Mouse (Mus musculus) midbrain, embryonic 16.5 days (tissue): Measurements from ENCODE around the gene Tmcc3. TPM values are rescaled to one million over a fixed set of nuclear protein-coding genes. Genes with fewer than 3 reads are reported as not detected.
A peak's percentile ranks its signal among the peaks of the same experiment; 100 is the strongest.

Experiments
- ATAC-seq: fragments of 200-750 bp; cut with Nextera tagmentation; 2 replicates; pipeline ENCODE4 v1.8.0; 2017; ENCODE audit warnings: moderate TSS enrichment
- H3K27ac ChIP-seq: fragments of 300-500 bp; sonication (generic); 2 replicates; pipeline ENCODE4 v1.5.1; 2014; ENCODE audit warnings: mild to moderate bottlenecking, low read length, mixed read lengths
- H3K27me3 ChIP-seq: fragments of 300-500 bp; sonication (generic); 2 replicates; pipeline ENCODE4 v1.6.1; 2014; ENCODE audit warnings: low read depth, low read length, mixed read lengths; ENCODE audit not compliant: control insufficient read depth, insufficient read depth
- H3K36me3 ChIP-seq: fragments of 300-500 bp; sonication (generic); 2 replicates; pipeline ENCODE4 v1.6.1; 2014; ENCODE audit warnings: mild to moderate bottlenecking, low read length, moderate library complexity, mixed read lengths; ENCODE audit not compliant: control insufficient read depth, insufficient read depth
- H3K4me1 ChIP-seq: fragments of 300-500 bp; sonication (generic); 2 replicates; pipeline ENCODE4 v1.6.1; 2014; ENCODE audit warnings: mild to moderate bottlenecking, low read length, mixed read lengths; ENCODE audit not compliant: control insufficient read depth, insufficient read depth
- H3K4me2 ChIP-seq: fragments of 300-500 bp; sonication (generic); 2 replicates; pipeline ENCODE4 v1.6.1; 2014; ENCODE audit warnings: mild to moderate bottlenecking, low read length, mixed read lengths
- H3K4me3 ChIP-seq: fragments of 300-500 bp; sonication (generic); 2 replicates; pipeline ENCODE4 v1.5.1; 2014; ENCODE audit warnings: low read depth, mild to moderate bottlenecking, low read length, moderate library complexity, mixed read lengths
- H3K9ac ChIP-seq: fragments of 300-500 bp; sonication (generic); 2 replicates; pipeline ENCODE4 v1.6.1; 2014; ENCODE audit warnings: low read depth, low read length, mixed read lengths
- H3K9me3 ChIP-seq: fragments of 300-500 bp; sonication (generic); replicated peaks from 2 replicates; pipeline ENCODE4 v1.6.1; 2014; ENCODE audit warnings: mild to moderate bottlenecking, low read length, mixed read lengths; ENCODE audit not compliant: control insufficient read depth, poor library complexity, severe bottlenecking
- WGBS: fragments of 180-500 bp; shearing (Covaris S2); extraction: QIAGEN DNeasy Blood & Tissue Kit; methylation state at CpG from one replicate; pipeline ENCODE4 v1.1.7; 2014; 5-methylcytosine and 5-hydroxymethylcytosine counted together
- polyA plus RNA-seq: library from polyadenylated mRNA; unstranded; fragments of >200 nt; fragmentation: Nextera tagmentation; extraction: Ambion mirVana; gene quantifications from 2 replicates; pipeline ENCODE4 v1.2.1, GENCODE M21; 2015

The Tmcc3 gene
- polyA plus RNA-seq, 1 experiment from 2014 or later = 16.4 TPM

DNA sequence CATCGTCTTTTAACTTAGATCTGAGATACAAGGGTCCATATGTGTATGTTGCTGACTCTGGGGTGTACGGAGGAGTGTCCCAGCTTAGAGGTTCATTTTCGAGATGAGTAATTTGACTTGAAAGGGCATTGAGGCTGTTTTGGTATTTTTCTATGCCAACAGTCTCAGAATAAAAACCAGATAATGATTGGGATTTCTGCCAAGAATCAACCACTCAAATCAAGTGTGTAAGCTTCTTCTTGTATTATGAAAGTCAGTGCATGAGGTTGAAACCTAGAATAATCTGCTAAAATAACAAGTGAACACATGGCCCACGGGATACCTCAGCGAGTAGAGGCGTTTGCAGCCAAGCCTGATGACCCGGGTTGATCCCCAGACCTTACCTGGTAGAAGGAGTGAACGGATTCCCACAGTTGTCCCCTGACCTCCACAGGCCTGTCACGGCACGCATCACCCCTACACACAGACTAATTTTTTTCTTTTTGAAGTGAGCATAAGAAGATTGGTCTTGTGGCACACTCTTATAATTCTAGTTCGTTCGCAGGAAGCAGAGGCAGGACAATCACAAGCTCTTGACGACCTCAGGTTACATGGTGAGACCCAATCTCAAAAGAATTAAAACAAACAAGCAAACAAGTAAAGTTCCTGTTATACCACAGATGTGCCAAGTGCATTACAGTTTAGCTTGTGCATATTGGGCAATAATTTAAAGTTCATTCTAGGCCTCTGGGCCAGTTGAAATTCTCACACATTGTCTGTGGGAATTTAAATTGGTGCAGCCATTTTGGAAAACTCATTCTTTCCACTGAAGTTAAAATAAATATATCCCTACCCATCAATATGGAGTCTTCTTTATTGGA, 165.8 kb downstream of the Tmcc3 start:
- H3K36me3 ChIP-seq = no peaks in the 10 kb centered on the region
- no peak overlapping the region for H3K4me3 ChIP-seq
- ATAC-seq = no peak
- no peaks in the 10 kb centered on the region for H3K4me1 ChIP-seq
- H3K27ac ChIP-seq = no peak overlapping the region
- 0 out of 2 replicates have a peak, but pooled peaks cover 4% of the 10 kb centered on the region for H3K9me3 ChIP-seq
- 90% methylated on average over 13 of the region's 13 CpGs for WGBS
- no peak overlapping the region for H3K4me2 ChIP-seq
- H3K27me3 ChIP-seq = no peaks in the 10 kb centered on the region
- no peak overlapping the region for H3K9ac ChIP-seq

DNA sequence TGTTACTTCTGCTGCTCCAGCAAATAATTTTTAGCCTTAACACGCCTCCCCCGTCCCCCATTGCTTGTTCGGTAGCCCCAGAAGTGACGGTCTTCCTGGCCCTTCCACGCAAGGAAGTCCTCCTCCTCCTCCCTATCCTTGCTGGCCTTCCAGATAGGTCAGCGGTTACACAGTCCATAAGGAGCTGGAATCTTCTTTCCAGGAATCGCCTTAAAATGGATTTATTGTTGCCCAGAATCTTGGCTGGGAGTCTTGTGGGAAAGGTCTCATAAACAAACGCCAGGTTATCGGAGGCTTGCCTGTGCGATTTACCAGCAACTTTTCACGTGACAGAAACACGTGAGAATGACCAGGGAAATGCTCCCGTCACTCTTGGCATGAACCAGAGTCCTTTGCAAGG, 167.9 kb downstream of the Tmcc3 start:
- Histone ChIP-seq H3K4me3 (no peak overlapping the region), H3K27ac (no peak overlapping the region), H3K4me1 (no peaks in the 10 kb centered on the region), H3K27me3 (no peaks in the 10 kb centered on the region), H3K4me2 (no peak overlapping the region), H3K9me3 (0 out of 2 replicates have a peak, but pooled peaks cover 4% of the 10 kb centered on the region), H3K36me3 (no peaks in the 10 kb centered on the region), H3K9ac (no peak overlapping the region)
- no peak for ATAC-seq
- 87% methylated on average over 13 of the region's 13 CpGs for WGBS

DNA sequence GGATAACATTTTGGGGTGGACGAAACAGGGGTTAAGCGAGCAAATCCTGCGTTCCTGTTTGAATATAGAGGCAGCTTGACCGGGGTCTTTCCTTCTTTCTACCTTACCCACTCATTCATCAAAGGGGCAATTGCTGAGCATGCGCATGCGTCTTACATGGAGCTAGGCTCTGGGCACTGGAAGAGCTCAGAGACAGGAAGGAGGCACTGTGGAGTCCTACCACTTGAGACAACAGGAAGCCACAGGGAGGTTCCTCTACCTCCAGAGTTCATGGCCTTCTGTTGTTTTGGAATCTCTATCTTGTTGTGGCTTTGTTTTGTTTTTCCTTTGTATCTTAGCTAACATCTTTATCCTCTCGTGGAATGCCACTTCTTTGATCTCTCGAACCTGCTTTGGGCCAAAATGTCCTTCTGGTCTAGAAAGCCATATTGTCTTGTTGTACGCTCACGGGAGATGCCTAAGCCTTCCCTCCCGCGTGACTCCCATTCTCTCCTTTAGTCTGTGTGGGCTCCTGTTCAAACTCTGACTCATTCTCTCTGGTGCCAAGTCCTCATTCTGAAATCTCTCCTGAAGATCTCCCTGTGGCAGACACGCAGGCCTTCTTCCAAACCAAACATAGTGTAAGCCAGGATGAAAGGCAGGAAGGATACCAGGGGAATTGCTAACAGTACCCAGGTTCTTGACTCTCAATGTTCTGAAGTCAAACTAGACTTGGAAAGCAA, 168.8 kb downstream of the Tmcc3 start:
- ATAC-seq = no peak
- Histone ChIP-seq H3K4me3 (no peak overlapping the region), H3K27ac (no peak overlapping the region), H3K36me3 (no peaks in the 10 kb centered on the region), H3K9ac (no peak overlapping the region), H3K4me2 (no peak overlapping the region), H3K4me1 (no peaks in the 10 kb centered on the region), H3K27me3 (no peaks in the 10 kb centered on the region), H3K9me3 (0 out of 2 replicates have a peak, but pooled peaks cover 4% of the 10 kb centered on the region)
- 79% methylated on average over 13 of the region's 13 CpGs for WGBS

DNA sequence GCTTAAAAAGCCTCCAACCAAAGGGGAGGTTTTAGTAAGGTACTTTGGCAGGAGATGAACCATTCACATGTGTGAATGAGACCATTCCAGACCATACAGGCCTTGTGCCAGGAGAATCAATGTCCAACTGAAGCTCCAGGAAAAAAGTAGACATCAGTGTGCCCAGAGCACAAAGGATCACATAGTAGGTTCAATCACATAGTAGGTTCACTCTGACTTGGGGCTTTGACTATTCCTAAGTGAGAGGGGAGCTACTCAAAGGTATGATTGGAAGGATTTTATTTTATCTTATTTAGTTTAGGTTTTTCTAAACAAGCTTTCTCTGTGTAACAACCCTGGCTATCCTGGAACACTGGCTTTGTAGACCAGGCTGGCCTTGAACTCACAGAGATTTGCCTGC, 169.9 kb downstream of the Tmcc3 start:
- H3K27ac ChIP-seq = no peak overlapping the region

DNA sequence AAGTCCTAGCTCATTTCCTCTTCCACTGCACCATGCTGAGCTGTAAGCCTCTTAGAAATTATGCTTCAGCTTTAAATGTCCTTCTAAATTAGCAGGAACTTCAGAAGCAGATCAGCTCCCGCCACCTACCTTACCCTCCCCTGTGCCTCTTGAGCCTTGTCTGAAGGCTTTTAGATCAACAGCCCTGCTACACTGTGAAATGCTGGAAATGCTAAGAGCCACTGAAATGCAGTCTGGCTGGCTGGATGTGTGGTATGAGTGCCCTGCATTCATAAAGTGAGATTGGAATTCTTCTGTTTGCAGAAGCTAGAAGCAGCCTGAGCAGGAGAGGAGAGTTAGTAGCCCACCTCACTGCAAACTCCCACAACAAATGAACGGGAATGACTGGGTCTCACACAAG, 174.4 kb downstream of the Tmcc3 start:
- H3K9ac ChIP-seq = no peak overlapping the region
- no peaks in the 10 kb centered on the region for H3K27me3 ChIP-seq
- no peak overlapping the region for H3K4me2 ChIP-seq
- 0 out of 2 replicates have a peak, but pooled peaks cover 4% of the 10 kb centered on the region for H3K9me3 ChIP-seq
- 69% methylated on average over 2 of the region's 2 CpGs for WGBS
- H3K4me3 ChIP-seq = no peak overlapping the region
- no peak overlapping the region for H3K27ac ChIP-seq
- H3K4me1 ChIP-seq = no peaks in the 10 kb centered on the region
- no peak for ATAC-seq
- no peaks in the 10 kb centered on the region for H3K36me3 ChIP-seq

More for the DNA sequence above, 169.9 kb downstream of the Tmcc3 start:
- Histone ChIP-seq H3K36me3 (no peaks in the 10 kb centered on the region), H3K4me3 (no peak overlapping the region), H3K27me3 (no peaks in the 10 kb centered on the region), H3K4me1 (no peaks in the 10 kb centered on the region), H3K4me2 (no peak overlapping the region), H3K9me3 (0 out of 2 replicates have a peak, but pooled peaks cover 4% of the 10 kb centered on the region), H3K9ac (no peak overlapping the region)
- no peak for ATAC-seq

DNA sequence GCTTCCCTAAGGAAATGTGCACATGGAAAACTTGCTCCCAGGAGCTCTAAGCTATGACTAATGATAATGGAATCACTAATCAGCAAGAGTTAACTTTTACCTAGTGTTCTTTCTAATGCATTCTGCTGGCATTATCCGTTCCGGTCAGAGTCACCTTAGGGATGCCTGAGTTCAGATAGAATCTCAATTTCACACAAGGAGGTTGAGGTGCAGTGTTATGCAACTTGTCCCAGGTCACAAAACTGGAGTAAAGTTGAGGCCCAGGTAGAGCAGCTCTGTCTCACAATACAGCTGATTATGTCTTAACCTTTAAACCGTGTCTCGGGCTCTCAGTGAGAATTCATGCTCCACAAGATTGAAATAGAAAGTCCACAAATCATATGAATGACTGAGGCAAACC, 177.8 kb downstream of the Tmcc3 start:
- no peaks in the 10 kb centered on the region for H3K27me3 ChIP-seq
- H3K4me3 ChIP-seq = no peak overlapping the region
- no peak overlapping the region for H3K9ac ChIP-seq
- no peak overlapping the region for H3K4me2 ChIP-seq
- H3K9me3 ChIP-seq = no peaks in the 10 kb centered on the region
- no peak overlapping the region for H3K27ac ChIP-seq
- no peaks in the 10 kb centered on the region for H3K36me3 ChIP-seq
- ATAC-seq = no peak
- 86% methylated on average over 4 of the region's 4 CpGs for whole genome bisulfite sequencing
- peaks cover 6% of the 10 kb centered on the region for H3K4me1 ChIP-seq

DNA sequence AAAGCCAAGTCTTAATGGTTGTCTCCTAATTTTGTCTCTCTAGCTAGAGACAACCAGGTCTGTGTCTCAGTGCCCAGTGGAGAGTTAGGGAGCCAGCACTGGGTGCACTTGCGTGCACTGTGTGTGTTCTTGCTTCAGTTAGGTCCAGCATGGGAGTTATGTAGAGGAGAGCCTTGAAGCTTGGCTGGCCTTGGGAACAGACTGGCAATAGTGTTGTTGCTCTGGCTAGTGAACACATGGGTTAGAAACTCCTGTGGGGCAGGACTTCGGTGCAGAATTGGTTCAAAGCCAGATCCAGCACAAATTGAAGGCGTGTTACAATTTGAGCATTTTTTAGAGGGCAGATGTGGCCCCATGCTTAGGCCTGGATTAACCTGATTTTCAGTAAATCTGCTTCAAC, 179.3 kb downstream of the Tmcc3 start:
- H3K36me3 ChIP-seq = no peaks in the 10 kb centered on the region
- H3K27me3 ChIP-seq = no peaks in the 10 kb centered on the region
- H3K4me3 ChIP-seq = no peak overlapping the region
- H3K27ac ChIP-seq = no peak overlapping the region
- no peak for ATAC-seq
- no peaks in the 10 kb centered on the region for H3K9me3 ChIP-seq
- WGBS = 88% methylated on average over 3 of the region's 3 CpGs
- H3K9ac ChIP-seq = no peak overlapping the region
- no peak overlapping the region for H3K4me2 ChIP-seq
- H3K4me1 ChIP-seq = peaks cover 10% of the 10 kb centered on the region

DNA sequence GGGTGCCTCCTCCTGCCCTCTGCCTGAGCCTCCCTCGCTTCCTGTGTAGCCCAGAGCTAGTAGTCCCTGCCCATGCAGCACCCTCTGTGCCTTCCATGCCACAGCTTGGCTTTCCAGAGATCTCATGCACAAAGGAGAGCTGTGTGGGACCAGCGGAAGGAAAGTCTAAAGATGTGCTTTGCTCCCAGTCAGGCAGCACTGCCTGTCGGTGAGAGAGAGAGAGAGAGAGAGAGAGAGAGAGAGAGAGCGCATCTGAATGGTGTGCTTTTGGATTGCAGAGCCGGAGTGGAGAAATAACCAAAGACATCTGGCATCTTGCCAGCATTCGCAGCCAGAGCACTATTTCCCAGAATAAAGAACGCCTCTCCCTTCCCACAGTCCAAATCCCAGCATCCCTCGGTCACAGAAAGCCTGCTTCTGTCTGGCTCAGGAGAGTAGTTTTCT, 182.7 kb downstream of the Tmcc3 start:
- Histone ChIP-seq H3K4me3 (no peak overlapping the region), H3K27me3 (no peaks in the 10 kb centered on the region), H3K36me3 (no peaks in the 10 kb centered on the region), H3K9me3 (no peaks in the 10 kb centered on the region), H3K4me2 (peak overlapping the region; percentile 1), H3K27ac (peak overlapping the region; percentile 61), H3K4me1 (peaks cover 11% of the 10 kb centered on the region), H3K9ac (peak overlapping the region; percentile 43; the same call in 1 of the 2 replicates)
- peak; percentile 75 for ATAC-seq
- 32% methylated on average over 8 of the region's 8 CpGs for WGBS
